Mouse (Mus musculus) c-Kit-positive CD71-positive TER-119-positive erythroid progenitor cells, embryonic 14.5 days (primary cell): Measurements from ENCODE around the gene Pth2r.

ENCODE experiments used
- DNase-seq: peaks from one replicate; pipeline ENCODE4 v3.0.0-alpha.2; 2013; ENCODE audit warnings: low spot score

Gene Pth2r

DNA sequence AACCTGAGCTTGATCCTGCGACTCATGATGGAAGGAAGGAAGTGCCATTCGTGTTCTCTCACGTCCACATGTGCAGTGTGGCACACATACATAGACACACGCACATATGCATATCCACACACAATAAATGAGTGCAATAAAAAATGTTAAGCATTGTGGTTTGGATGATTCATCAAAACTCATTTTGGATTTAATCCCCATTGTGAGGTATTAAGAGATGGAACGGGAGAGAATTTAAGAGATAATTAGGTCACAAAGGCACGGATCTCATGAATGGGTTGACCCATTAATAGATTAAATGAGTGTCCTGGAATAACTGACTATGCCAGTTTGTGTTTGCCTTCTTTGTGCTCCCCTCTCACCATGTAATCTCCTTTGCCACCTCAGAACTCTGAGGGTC lies at the start of gene Pth2r:
Pth2r (plus strand) TSS at position 301 of the 400 bp plus-strand sequence.
- no peak for DNase-seq

DNA sequence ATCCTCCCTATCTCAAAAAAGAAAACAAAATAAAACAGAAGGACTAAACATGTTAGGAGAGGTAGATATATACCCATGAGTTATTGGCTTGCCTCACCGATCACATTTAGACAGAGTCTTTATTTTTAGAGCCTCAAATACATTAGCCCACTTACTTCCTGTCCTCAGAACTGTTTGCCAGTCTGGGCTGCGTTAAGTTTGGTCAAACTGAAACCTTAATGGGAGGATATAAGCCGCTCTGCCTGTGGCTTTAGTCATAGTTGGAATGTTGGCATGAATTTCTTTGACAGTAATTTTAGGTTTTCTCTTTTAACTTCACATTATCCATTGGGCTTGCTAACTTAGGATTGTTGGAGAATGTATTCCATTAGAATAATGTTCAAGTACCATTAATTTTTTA lies 44.1 kb upstream of the Pth2r start:
- DNase-seq, result no peak

DNA sequence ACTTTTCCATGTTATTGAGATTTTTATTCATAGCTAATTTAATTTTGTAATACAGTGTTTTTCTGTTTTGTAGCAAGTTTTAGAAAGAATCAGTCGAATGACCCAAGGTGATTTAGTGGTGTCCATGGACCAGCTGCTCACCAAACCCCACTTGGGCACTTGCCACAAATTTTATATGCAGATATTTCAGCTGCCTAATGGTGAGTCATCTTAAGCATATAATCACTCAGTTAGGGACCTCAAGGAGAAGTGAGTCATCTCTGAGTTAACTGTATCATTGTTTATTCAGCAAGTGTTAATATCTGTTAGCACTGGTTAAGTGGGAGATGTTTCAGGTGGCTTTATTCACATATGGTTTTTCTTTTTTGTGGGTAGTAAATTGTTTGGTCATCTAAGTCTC lies 36.2 kb upstream of the Pth2r start:
- no peak for DNase-seq

DNA sequence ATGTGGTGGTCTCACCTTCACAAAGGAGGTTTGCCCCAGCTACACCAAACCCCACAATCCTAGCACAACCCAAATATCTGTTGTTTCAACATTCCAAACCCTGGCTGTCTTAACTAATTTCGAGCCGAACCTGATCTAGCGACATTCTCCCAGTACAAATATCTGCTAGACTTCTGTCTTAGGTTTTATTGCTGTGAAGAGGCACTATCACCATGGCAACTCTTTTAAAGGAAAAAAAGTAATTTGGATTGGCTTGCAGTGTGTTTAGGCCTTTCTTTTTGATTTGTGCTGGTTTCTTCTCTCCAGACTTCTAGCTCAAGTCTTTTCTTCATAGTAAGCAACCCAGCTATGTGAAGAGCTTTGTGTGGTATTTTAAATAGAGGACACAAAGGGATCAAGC lies 1.4 kb upstream of the Pth2r start:
- no peak for DNase-seq

DNA sequence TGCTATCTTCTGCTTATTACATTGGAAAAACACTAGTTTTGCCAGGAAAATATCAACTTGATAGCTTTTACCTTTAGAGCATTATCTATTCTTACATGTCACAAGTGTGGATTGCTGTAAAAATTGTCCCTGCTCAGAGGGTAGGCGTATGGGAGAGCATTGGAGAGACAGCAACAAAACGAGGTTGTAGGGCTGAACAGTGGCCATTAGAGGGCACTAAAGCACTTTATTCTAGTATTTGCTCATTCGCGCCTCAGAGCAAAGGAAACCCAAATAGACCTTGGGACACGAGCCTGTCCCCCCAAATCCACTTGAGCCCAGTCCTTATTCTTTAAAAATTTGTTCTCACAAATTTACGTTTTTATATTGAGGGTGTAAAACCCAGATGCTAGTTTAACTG lies 910 bp downstream of the Pth2r start:
- peak; percentile 20 for DNase-seq

DNA sequence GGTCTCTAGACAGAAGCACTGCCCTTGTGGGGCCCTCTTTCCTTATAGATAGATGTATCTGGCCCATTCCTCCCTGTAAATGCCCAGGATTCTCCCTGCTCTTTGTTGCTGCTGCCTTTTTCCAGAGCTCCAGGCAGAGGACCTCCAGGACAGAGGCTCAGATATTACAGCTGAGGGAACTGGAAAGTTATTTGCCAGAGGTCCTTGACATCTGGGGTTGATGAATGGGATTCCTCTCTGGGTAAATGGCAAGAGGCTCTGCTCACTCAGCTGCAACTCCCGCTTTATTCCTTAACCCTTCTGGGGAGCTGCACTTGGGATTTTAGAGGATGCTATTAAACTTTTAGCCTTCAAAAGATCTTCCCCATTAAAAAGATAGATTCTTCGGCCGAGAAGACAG lies 26.6 kb downstream of the Pth2r start:
- DNase-seq, result no peak

DNA sequence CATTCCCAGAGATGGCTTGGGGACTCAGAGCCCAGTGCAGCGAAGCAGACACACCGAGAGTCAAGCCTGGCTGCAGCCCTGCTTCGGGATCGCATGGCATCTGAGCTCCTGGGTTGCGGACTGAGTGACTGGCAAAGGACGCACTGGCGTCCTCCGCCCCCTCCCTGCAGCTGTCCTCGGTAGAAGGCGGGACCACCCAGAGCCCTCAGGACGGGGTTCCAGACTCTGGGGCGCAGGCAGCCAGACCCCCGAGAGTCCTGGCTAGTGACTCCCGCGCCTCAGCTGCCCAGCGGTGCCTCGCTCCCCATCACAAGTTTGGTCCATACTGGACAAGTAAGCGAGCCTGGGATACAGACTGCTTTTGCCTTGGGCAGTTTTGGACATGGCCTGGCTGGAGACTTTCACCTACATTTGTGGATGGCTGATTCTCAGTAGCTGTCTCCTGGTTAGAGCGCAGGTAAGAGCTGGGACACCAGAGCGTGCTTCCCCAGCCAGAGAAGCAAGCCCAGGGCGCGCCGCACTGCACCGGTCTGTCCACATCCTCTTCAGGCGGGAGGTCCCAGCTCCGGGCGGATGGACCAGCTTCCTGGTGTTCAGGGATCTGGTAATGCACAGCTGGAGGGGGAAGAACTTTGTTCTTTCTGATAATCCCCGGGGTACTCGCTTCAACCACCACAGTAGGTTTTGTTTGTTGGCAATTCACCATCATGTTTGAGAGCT lies 29.5 kb downstream of the Pth2r start:
- DNase-seq, result no peak

DNA sequence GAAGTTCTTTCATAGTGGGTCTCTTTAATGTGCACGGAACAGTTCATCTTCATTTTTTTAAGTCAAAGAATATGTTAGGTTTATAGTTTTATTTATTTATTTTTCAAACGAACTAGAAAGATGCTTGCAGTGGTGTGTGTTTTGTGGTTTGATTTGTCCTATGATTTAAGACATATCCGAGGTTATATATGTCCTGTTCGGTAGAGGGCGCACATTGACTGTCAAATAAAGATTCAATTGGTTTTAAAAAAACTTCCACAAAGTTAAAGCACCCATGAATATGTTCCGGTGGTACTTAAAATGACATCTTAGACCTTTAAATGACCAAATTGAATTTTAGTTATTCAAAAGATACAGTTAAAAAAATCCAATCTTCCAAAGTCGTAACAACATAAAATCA lies 30.3 kb downstream of the Pth2r start:
- DNase-seq, result no peak

DNA sequence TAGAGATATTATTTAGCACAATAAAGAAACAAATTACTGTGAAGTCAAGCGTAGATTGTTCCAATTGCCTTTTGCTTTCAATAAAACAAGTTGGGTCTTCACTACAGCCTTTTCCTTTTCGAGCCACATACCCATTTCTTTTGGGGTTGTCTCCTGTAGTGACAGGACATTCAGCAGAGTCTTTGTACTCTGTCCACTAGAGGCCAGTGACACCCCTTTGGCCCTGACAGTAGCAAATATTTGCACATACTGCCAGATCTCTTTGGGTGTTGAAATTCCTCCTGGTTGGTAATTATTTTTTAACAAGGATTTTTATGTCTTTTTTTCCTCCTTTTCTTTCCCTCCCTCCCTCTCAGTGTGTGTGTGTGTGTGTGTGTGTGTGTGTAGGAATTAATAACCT lies 31.0 kb downstream of the Pth2r start:
- DNase-seq, result no peak

DNA sequence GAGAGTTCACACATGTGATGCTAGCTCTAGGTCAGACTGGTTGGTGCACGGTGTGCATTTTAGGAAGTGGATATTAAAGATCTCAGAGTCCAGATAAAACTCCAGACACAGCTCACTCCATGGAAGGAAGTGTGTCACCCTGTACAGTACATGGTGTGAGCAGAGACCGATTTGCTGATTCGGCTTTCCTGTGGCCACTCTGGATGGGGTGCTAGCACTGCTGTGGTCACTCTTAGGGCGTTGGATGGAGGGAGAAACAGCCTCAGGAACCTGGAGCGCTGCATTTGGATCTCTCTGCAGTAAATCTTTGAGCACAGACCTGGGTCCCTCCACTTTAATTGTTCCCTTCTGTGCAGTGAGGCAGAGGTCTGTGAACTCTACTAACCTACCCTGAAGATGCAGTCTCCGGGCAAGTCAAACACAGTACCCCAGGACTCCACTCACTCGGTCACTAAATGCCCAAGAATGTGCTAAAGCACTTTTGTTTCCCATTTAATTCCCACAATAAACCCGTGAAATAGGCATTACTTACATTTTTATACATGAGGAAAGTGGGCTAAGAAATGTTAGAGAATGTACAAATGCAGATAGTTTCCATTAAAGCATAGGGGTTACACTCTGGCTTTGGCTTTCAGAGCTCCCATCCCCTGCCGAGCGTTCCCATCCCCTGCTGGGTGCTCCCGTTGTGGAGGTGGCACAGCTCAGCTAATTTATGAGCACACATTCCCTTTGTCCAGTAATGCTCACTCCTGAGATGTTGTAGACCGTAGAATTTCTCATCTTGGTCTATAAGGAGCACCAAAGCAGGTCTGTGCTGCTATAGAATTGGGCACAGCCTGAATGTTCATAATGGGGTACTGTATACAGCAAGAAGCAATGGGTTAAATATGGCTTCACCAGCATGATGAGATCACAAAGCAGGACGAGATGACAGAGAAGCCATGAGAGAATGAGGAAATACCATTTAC lies 32.5 kb downstream of the Pth2r start:
- DNase-seq, result no peak

DNA sequence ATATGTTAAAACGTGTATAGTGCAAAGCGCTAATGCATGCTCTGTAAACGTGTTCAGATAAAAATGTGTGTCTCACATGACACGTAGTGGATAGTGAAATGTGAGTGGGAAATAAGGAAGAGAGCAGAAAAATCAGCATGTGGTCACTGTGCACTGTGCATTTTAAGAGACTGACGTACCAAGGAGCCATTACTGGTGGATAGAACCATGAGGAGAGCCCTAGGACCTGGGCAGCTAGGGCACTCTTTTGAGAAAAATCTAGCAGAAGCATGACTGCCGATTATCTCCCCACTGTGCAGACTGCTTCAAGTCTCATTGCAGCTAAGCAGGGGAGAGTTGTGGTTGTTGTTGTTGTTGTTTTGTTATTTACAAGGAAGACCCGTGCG lies 33.2 kb downstream of the Pth2r start:
- DNase-seq, result no peak

DNA sequence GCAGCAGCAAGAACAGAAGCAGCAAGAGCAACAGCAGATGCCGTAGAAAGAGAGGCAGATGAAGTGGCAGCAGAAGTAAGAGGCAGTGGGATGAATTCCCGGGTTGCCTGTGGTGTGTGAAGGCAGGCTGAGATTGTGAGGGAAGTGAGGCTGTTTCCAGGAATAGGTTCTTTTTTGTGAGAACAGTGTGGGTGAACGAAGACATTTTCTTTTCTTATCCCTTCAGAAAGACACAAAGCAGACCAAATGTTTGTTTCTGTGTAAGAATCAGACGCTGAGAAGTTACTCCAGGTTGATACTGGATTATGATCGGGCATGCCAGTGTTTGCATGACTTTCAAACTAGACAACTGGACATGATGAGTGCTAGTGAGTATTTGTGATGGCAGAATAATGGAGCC lies 52.2 kb downstream of the Pth2r start:
- DNase-seq, result no peak

DNA sequence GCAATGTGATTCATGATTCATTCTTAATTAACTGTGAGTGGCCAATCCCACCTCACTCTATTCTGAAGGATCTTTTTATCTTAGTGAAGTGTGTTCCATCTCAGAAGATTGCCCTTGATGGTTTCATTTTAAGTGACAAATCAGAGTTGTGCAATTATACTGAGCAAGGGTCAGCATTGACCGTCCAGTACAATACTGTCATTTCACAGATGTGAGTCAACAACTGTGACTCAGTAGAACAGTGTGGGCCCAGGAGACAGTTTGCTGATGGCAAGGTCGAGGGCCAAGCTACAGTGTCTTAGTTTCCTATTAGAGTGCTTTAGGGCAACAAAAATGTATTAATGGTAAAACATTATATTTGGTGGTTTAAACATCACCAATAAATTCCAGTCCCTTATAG lies 55.9 kb downstream of the Pth2r start:
- DNase-seq, result no peak

DNA sequence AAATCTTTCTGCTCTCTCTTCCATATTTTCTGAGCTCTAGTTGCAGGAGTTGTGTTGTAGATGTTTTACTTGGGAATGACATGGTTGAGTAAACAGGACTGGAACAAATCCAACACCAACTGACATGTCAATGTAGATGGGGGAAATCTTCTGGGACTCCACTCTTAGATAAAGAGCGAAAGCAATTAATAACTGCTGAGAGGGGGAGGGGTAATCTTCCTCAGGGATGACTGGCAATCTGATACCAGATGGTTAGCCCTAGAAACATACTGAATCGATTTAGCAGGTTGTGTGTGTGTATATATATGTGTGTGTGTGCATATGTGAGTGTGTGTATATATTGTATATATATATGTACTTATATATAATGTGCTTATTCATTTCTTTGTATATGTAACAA lies 58.4 kb downstream of the Pth2r start:
- no peak for DNase-seq

DNA sequence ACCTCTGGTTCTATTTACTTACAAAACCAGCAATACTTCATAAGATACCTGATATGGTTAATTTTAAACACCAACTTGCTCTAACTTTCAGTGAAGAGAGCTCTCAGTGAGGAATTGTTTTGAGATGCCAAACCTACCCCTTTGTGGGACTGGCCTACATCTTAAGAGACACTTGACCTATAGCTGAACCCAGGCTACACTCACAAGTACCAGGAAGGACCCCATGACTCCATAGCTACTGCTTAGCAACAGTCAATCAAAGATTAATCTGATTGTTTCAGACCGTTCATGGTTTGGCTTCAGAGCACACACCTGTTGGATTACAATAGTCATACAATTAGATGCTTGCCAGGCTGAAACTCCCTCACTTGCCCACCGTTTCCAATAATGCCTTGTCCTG lies 71.1 kb downstream of the Pth2r start:
- DNase-seq, result no peak

DNA sequence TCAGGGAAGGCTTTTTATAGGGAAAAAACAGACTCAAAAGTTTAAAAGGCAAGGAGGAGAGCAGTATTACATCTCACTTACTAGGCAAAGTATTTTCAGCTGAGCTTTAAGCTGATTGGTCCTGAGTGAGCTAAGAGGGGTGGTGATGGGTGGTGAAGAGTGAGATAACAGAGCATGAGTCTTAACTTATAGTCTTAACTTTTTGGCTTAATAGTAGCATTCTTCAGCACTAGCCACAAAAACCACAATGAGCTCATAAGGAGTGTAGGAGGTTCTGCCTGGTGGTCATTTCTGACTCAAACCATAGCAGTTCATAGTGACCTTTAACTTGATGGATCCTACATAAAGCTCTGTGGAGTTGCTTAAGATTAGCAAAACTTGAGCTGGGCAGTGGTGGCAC lies 72.3 kb downstream of the Pth2r start:
- no peak for DNase-seq

DNA sequence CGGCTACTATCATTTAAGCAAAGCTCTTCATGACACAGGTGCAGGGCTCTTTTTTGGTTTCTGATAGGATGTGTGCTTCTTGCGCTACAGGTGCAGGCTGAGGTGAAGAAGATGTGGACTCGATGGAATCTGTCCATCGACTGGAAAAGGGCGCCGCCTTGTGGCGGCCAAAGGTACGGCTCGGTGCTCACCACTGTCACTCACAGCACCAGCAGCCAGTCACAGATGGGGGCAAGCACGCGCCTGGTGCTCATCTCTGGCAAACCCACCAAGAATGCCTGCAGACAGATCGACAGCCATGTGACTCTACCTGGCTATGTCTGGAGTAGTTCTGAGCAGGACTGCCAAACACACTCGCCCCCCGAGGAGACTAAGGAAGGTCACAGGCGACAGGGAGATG lies 106.5 kb downstream of the Pth2r start:
- peak; percentile 9 for DNase-seq

DNA sequence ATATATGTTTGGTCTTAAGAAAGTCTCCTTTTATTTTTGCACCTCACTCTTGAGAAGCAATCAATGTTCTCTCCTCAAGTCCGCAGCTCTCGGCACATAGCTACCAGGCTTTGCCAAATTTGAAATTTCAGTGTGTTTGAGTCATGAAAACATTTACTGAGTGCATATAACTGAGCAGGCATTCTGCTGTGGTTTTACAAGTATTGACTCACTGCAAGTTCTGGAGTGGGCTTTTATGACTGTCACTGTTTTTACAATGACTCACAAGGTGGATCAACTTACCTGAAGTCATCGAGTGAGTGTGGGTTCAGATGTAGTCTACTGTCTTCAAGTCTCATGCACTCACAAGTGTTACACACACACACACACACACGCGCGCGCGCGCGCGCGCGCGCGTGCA lies 107.8 kb downstream of the Pth2r start:
- no peak for DNase-seq

DNA sequence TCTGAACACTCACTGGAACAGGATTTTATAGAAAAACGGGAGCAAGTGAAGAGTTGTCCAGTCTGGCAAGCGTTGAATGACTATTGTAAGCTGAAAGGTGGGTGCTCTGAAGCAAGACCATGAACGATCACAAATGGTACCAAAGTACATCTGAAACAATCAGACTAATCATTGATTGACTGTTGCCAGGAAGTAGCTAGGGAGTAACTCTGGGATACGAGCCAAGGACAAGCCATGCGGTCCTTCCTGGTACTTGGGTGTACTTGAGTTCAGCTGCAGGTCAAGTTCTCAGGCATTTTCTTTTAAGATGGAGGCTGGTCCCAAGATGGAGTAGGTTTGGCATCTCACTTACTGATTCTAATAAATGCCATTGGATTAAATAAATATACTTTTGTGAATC lies 125.6 kb downstream of the Pth2r start:
- no peak for DNase-seq

DNA sequence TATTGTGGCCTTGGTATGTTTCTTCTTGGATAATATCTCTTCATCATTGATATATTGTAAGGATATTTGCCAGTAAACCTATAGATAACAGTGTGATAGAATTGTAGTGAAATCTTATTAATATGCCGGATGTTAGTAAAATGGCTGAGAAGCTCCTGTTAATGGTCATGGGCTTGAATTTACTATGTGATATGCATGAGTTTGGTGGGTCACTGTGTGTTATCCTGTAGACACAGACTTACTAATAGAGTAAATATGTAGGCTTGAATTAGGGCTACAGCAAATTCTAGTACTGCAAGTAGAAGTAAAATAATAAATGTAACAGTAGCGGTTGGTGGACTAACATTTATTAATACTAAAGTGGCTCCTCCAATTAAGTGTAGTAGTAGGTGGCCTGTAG lies 139.1 kb downstream of the Pth2r start:
- no peak for DNase-seq

DNA sequence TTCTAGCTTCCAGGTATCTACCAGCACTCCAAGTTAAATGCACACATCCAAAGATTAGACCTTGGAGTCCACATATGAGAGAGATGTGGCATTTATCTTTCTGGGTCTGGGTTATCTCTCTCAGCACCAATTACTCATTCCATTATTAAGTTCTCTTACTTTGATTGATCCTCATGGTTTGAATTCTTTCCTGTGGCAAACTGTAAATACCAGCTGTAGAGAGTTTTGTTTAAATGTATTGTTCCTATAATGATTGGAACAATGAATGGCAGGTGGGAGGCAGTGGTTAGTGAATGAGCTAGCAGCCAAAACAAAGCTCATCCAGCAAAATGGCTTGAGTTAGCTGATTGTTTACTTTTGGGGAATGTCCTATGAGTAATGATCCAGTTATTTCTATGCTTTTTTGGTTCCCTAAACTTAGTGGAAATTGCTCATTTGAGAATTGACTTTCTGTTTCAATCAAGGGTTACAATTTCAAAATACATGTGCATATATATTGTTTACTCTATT lies 140.7 kb downstream of the Pth2r start:
- no peak for DNase-seq
